Mouse (Mus musculus) adrenal gland, adult 18-20 months (tissue): Measurements from ENCODE around the gene Gzmm. TPM values are rescaled to one million over a fixed set of nuclear protein-coding genes. Genes with fewer than 3 reads are reported as not detected.

Experiments used
- DNase-seq, 2 experiments: peaks; one replicate each; pipeline ENCODE4 v3.0.0; 2021 to 2022; ENCODE audit warnings: low spot score in 2 of 2
- total RNA-seq, 2 experiments: library from RNA; stranded (reverse); gene quantifications; 1 replicate in 1 of 2; 2 replicates in 1 of 2; pipeline ENCODE4 v1.2.3; 2021

The Gzmm gene
- total RNA-seq, 2 experiments from 2014 or later: 1.2 to 1.3 TPM

GRCm38 (mm10) chr10:79723047-79723446 is 34.2 kb downstream of the Gzmm start:
- no peak for DNase-seq

GRCm38 (mm10) chr10:79723692-79724091 is 34.9 kb downstream of the Gzmm start:
- no peak for DNase-seq

- peak; percentile 64 to 69 for DNase-seq
Measured at GRCm38 (mm10) chr10:79726090-79726489, 37.3 kb downstream of the Gzmm start.

GRCm38 (mm10) chr10:79728323-79729249 is 39.8 kb downstream of the Gzmm start:
- DNase-seq: no peak

GRCm38 (mm10) chr10:79729357-79729965 is 40.6 kb downstream of the Gzmm start:
- DNase-seq: no peak

GRCm38 (mm10) chr10:79732500-79732899 is 43.7 kb downstream of the Gzmm start:
- no peak for DNase-seq

- DNase-seq: no peak
Measured at GRCm38 (mm10) chr10:79733847-79734246, 45.0 kb downstream of the Gzmm start.

- DNase-seq: no peak
Measured at GRCm38 (mm10) chr10:79735361-79735760, 46.5 kb downstream of the Gzmm start.

- DNase-seq: no peak
Measured at GRCm38 (mm10) chr10:79736706-79737105, 47.9 kb downstream of the Gzmm start.

GRCm38 (mm10) chr10:79738259-79738658 is 49.4 kb downstream of the Gzmm start:
- no peak for DNase-seq

GRCm38 (mm10) chr10:79739234-79739633 is 50.4 kb downstream of the Gzmm start:
- no peak for DNase-seq

GRCm38 (mm10) chr10:79740863-79741262 is 52.0 kb downstream of the Gzmm start:
- DNase-seq: no peak

- no peak for DNase-seq
Measured at GRCm38 (mm10) chr10:79743161-79743560, 54.3 kb downstream of the Gzmm start.

GRCm38 (mm10) chr10:79743650-79744365 is 55.0 kb downstream of the Gzmm start:
- DNase-seq: no peak

Other genes starting within 250 kb of the Gzmm start
- not detected for gene Vmn2r83, start 220.3 kb upstream of the Gzmm start, total RNA-seq
- gene Plpp2, start 155.2 kb upstream of the Gzmm start, total RNA-seq: 10 to 100 TPM; 13.3 to 35.7 TPM
- 10 to 100 TPM; 32.5 to 34.2 TPM for gene Mier2, start 133.8 kb upstream of the Gzmm start, total RNA-seq
- gene Theg, start 101.7 kb upstream of the Gzmm start, total RNA-seq: not detected
- gene C2cd4c, start 75.0 kb upstream of the Gzmm start, total RNA-seq: under 1 TPM; 0.07 to 0.13 TPM
- 1 to 10 TPM; 3.3 to 5.9 TPM for gene Shc2, start 51.1 kb upstream of the Gzmm start, total RNA-seq
- not detected for gene Odf3l2, start 43.3 kb upstream of the Gzmm start, total RNA-seq
- gene Madcam1, start 24.5 kb upstream of the Gzmm start, total RNA-seq: not detected
- gene Tpgs1, start 19.7 kb upstream of the Gzmm start, total RNA-seq: 10 to 100 TPM; 29.6 to 34.4 TPM
- 100 to 1,000 TPM in 1 of 2 experiments, 10 to 100 TPM in 1; 87.6 to 120 TPM for gene Cdc34, start 6.8 kb upstream of the Gzmm start, total RNA-seq
- 100 to 1,000 TPM; 618 to 637 TPM for gene Bsg, start 15.5 kb downstream of the Gzmm start, total RNA-seq
- 1 to 10 TPM; 6.1 to 9.4 TPM for gene Hcn2, start 27.6 kb downstream of the Gzmm start, total RNA-seq
- 10 to 100 TPM; 53.0 to 59.0 TPM for gene Polrmt, start 57.6 kb downstream of the Gzmm start, total RNA-seq
- gene Fgf22, start 66.1 kb downstream of the Gzmm start, total RNA-seq: under 1 TPM in 1 of 2 experiments, not detected in 1; 0.13 TPM
- 10 to 100 TPM; 47.4 to 51.1 TPM for gene Rnf126, start 77.9 kb downstream of the Gzmm start, total RNA-seq
- gene Fstl3, start 88.3 kb downstream of the Gzmm start, total RNA-seq: 10 to 100 TPM; 11.0 to 28.5 TPM
- not detected for gene Prss57, start 101.9 kb downstream of the Gzmm start, total RNA-seq
- gene Palm, start 104.6 kb downstream of the Gzmm start, total RNA-seq: 10 to 100 TPM; 59.4 to 62.2 TPM
- under 1 TPM; 0.60 to 0.74 TPM for gene Misp, start 132.0 kb downstream of the Gzmm start, total RNA-seq
- gene Ptbp1, start 165.4 kb downstream of the Gzmm start, total RNA-seq: 100 to 1,000 TPM; 301 to 357 TPM
- gene Prtn3, start 185.5 kb downstream of the Gzmm start, total RNA-seq: 1 to 10 TPM in 1 of 2 experiments, not detected in 1; 1.1 TPM
- gene Plppr3, start 185.6 kb downstream of the Gzmm start, total RNA-seq: 1 to 10 TPM; 1.4 to 2.8 TPM
- gene Elane, start 197.2 kb downstream of the Gzmm start, total RNA-seq: not detected
- gene Cfd, start 201.8 kb downstream of the Gzmm start, total RNA-seq: 1,000 to 10,000 TPM; 1,757 to 2,495 TPM
- gene Med16, start 219.9 kb downstream of the Gzmm start, total RNA-seq: 10 to 100 TPM; 32.7 to 40.7 TPM
- not detected for gene Gm26602, start 221.8 kb downstream of the Gzmm start, total RNA-seq
- gene Kiss1r, start 228.0 kb downstream of the Gzmm start, total RNA-seq: 1 to 10 TPM; 1.0 to 2.2 TPM
- gene R3hdm4, start 232.2 kb downstream of the Gzmm start, total RNA-seq: 100 to 1,000 TPM in 1 of 2 experiments, 10 to 100 TPM in 1; 92.0 to 107 TPM
- 1 to 10 TPM; 3.6 to 4.3 TPM for gene Arid3a, start 238.0 kb downstream of the Gzmm start, total RNA-seq